Mouse (Mus musculus) cortical plate, adult 2 months (tissue): ENCODE results near the gene Plcd4. TPM values are rescaled to one million over a fixed set of nuclear protein-coding genes. Genes with fewer than 3 reads are reported as not detected.
A peak's percentile ranks its signal among the peaks of the same experiment; 100 is the strongest.

ENCODE experiments used
- H3K27ac ChIP-seq: fragments of 200-500 bp; 2 replicates; pipeline ENCODE4 v1.5.1; 2012; ENCODE audit warnings: low read length, control low read depth, inconsistent platforms; ENCODE audit not compliant: insufficient read depth
- H3K4me1 ChIP-seq: fragments of 200-500 bp; 2 replicates; pipeline ENCODE4 v1.6.1; 2011; ENCODE audit warnings: low read length; ENCODE audit not compliant: control insufficient read depth, insufficient read depth
- H3K4me3 ChIP-seq: fragments of 200-500 bp; 2 replicates; pipeline ENCODE4 v1.5.1; 2011; ENCODE audit warnings: mild to moderate bottlenecking, low read length, control low read depth; ENCODE audit not compliant: insufficient read depth
- CTCF ChIP-seq: fragments of 200-500 bp; IDR thresholded peaks from 2 replicates; pipeline ENCODE4 v1.5.1; 2011; ENCODE audit warnings: mild to moderate bottlenecking, control low read depth, low read length; ENCODE audit not compliant: insufficient read depth; ENCODE audit errors: extremely low read depth
- POLR2A ChIP-seq: fragments of 200-500 bp; IDR thresholded peaks from 2 replicates; pipeline ENCODE4 v1.6.1; 2011; ENCODE audit warnings: mild to moderate bottlenecking, low read length, control low read depth; ENCODE audit not compliant: insufficient read depth; ENCODE audit errors: extremely low read depth
- polyA plus RNA-seq: library from polyadenylated mRNA; depleted of rRNA; stranded (reverse); fragments of >200 nt; gene quantifications from 2 replicates; pipeline ENCODE4 v1.2.3, GENCODE M21; 2012; rRNA removed

Plcd4 gene
- polyA plus RNA-seq, 1 experiment: 20.4 TPM

DNA sequence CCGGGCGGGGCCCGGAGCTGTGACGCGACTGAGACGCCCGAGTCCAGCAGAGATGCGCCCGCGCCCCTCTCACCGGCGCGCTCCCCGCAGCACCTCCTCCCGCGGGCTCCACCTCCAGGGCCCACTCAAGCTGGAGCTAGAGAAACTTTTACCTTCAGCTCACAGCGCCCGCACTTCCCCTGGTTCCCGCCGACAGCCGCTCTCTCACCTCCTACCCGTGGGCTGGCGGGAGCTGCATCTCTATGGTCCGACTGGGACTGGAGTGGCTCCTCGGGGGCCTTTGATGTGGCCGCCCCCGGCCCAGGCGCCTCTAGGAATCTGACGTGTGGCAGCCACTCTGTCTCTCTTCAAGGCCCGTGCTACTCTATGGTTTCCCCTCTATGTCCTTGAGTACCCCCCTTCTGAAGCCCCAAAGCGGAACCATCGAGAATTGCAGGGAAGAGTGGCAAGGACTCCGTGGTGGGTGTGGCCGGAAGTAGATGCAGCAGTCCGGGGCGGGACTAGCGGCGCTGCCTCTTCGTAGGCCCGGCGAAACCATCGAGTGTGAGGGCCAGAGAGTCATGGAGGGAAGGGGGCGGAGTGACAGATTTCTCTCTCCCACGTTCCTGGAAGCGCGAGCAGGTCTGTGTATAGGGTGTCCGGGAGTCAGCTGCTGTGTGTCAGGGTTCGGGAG, 45.2 kb downstream of the Plcd4 start, which contains the start of the genes Zfp142 and Bcs1l:
TSS of gene Zfp142 (minus strand) at position 474 of the 673 bp plus-strand sequence.
TSS of gene Bcs1l (plus strand) at position 517 of the 673 bp plus-strand sequence.
- Histone ChIP-seq H3K4me3 (peak within 1 kb of the TSS; percentile 57), H3K4me1 (peaks cover 8% of the 10 kb centered on the region; the same call in 1 of the 2 replicates), H3K27ac (peak within 1 kb of the TSS; percentile 66)
- peak; percentile 64; the same call in 1 of the 2 replicates for TF ChIP-seq POLR2A
- no peak for TF ChIP-seq CTCF

DNA sequence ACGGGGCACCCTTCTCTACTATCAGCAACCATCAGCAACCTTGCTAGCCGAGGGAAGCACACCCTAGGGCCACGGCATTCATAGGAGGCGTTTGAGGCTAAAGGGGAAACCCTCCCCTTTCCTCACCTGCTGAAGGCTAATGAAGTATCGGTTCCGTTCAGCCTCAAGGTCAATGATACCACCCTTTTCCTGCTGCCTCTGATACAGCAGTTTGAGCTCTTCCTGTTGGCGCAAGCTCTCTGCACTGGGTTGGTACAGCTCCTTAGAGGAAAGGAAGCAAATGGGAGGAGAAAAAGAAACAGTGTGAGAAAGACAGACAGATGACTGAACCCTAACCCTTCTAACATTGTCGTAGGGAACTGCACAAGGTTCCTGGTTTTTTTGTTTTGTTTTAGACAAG, 51.7 kb downstream of the Plcd4 start:
- H3K4me3 ChIP-seq: no peak overlapping the region
- H3K4me1 ChIP-seq: no peaks in the 10 kb centered on the region
- TF ChIP-seq CTCF (no peak), POLR2A (no peak)
- no peak overlapping the region for H3K27ac ChIP-seq

DNA sequence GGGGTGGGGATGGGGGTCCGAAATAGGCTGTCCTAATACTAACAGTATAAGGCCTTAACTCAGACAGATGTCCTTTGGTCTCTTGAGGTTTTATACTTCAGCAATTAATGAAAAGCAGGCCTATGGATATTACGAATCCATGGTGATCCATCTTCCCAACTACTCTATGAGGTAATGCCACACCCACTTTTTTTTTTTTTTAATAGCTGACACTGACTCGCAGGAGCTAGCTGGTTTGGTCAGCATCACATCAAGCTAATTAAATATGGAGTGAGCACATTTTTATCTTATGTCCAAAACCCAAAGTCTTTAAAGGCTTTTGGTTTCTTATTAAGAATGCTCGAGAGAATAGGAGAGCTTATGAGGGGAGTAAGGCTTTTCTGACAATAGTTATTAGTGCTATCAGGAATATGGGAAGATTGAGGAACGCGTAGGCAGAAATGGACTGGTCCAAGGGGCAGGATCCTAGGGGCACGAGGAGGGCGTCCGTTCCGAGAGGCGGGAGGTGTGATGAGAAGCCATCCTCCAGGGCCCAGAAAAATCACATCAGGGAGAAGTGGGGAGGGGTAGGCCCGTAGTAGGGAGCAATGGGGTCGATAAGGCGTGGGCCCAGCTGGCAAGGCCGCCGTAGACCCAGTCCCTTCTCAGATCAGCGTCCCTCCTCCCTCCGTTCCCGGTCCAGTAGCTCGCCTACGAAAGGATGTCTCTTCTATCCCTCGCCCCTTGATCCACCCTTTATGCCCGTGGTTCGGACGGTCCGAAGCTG, 58.0 kb downstream of the Plcd4 start:
- peaks cover 2% of the 10 kb centered on the region; the same call in 1 of the 2 replicates for H3K4me1 ChIP-seq
- peak overlapping the region; percentile 81 for H3K4me3 ChIP-seq
- 0 out of 2 replicates have a peak overlapping the region, but pooled peaks have one; percentile 17 for H3K27ac ChIP-seq
- no peak for TF ChIP-seq POLR2A
- TF ChIP-seq CTCF: no peak

DNA sequence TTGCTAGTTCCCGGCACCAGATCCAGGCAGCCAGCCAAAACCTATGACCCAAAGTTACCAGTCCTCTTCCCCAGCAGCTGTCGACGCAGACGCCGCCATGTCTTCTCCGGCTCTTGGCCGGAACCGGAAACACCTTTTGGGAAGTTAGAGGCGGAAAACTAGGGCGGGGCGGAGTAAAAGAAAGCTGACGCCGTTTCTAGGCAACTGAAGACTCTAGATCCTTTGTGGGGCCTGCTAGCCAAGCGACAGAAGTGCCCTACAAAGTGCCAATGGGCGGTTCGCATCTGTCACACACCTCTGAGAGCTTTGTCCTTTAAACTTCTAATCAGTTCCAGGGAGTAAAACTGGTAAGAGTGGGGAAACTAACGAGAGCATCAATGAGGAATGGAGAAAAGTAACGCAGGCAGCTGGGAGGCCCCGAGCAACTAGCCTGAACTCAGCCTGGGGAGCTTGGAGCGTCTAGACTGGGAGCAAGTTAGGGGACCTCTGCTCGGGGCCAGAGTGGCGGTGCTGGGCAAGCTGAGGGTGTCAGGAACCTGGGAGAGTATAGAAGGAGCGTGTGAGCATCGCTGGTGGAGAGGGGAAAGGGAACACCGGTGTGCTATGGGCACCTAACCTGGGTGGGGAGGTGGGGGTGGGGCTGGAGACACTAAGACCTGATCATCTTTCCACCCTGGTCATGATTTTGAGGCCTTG, 58.7 kb downstream of the Plcd4 start, which contains the start of the genes Rnf25 and Stk36:
TSS of gene Rnf25 (minus strand) at position 131 of the 696 bp plus-strand sequence.
TSS of gene Stk36 (plus strand) at position 179 of the 696 bp plus-strand sequence.
- H3K4me3 ChIP-seq: peak within 1 kb of the TSS; percentile 81
- 0 out of 2 replicates have a peak within 1 kb of the TSS, but pooled peaks have one; percentile 17 for H3K27ac ChIP-seq
- peaks cover 2% of the 10 kb centered on the region; the same call in 1 of the 2 replicates for H3K4me1 ChIP-seq
- TF ChIP-seq POLR2A: peak; percentile 92
- no peak for TF ChIP-seq CTCF

Other genes starting within 250 kb of the Plcd4 start
- gene Tmbim1, start 237.3 kb upstream of the Plcd4 start, polyA plus RNA-seq: 35.5 and 46.0 TPM in 2 replicates
- gene Catip, start 180.8 kb upstream of the Plcd4 start, polyA plus RNA-seq: 4.6 and 5.1 TPM in 2 replicates
- gene Slc11a1, start 167.7 kb upstream of the Plcd4 start, polyA plus RNA-seq: 7.6 and 8.9 TPM in 2 replicates
- gene Ctdsp1, start 151.4 kb upstream of the Plcd4 start, polyA plus RNA-seq: 25.4 and 26.8 TPM in 2 replicates
- gene Vil1, start 133.5 kb upstream of the Plcd4 start, polyA plus RNA-seq: 0.56 and 0.66 TPM in 2 replicates
- 25.0 and 26.5 TPM in 2 replicates for gene Cnot9, start 36.8 kb upstream of the Plcd4 start, polyA plus RNA-seq
- gene Usp37, start 1.4 kb downstream of the Plcd4 start, polyA plus RNA-seq: 9.7 and 10.4 TPM in 2 replicates
- 23.9 TPM in 2 replicates for gene Zfp142, start 45.4 kb downstream of the Plcd4 start, polyA plus RNA-seq
- 29.9 and 31.4 TPM in 2 replicates for gene Bcs1l, start 45.4 kb downstream of the Plcd4 start, polyA plus RNA-seq
- gene Rnf25, start 58.5 kb downstream of the Plcd4 start, polyA plus RNA-seq: 125 and 128 TPM in 2 replicates
- gene Stk36, start 58.6 kb downstream of the Plcd4 start, polyA plus RNA-seq: 3.7 and 4.4 TPM in 2 replicates
- 17.0 and 17.7 TPM in 2 replicates for gene Ttll4, start 118.9 kb downstream of the Plcd4 start, polyA plus RNA-seq
- 9.9 and 12.5 TPM in 2 replicates for gene Cyp27a1, start 170.7 kb downstream of the Plcd4 start, polyA plus RNA-seq
- gene Prkag3, start 206.3 kb downstream of the Plcd4 start, polyA plus RNA-seq: 0.06 and 0.13 TPM in 2 replicates
- gene Wnt6, start 229.0 kb downstream of the Plcd4 start, polyA plus RNA-seq: 1.2 and 2.2 TPM in 2 replicates
- gene Wnt10a, start 248.6 kb downstream of the Plcd4 start, polyA plus RNA-seq: 8.1 and 8.8 TPM in 2 replicates